In genomic region chr9:108347540-108348289, GRCm38 (mm10) we compare ENCODE assay signal across 8 mouse cellular contexts. TPM values are rescaled to one million over a fixed set of nuclear protein-coding genes. Genes with fewer than 3 reads are reported as not detected.
A peak's percentile ranks its signal among the peaks of the same experiment; 100 is the strongest.
DNase-seq lines count a peak whose midpoint lies in the region; ATAC-seq and TF ChIP-seq lines count a peak whose summit lies in the region.

Usp4 (plus strand) TSS chr9:108347853.

- H3K36me3 ChIP-seq in embryonic facial prominence, embryonic 15.5 days, result peaks cover 27% of the 10 kb centered on the region
- peaks cover 28% of the 10 kb centered on the region for H3K36me3 ChIP-seq in limb, embryonic 13.5 days
- peaks cover 26% of the 10 kb centered on the region for H3K36me3 ChIP-seq in midbrain, embryonic 15.5 days (replicated peaks)

- no peak for TF ChIP-seq CTCF in bone marrow macrophage, adult 2 months (IDR thresholded peaks at IDR 0.05; ENCODE audit: low read depth, low read length)

- H3K4me2 ChIP-seq in embryonic facial prominence, embryonic 15.5 days (replicated peaks), result peak within 1 kb of the TSS; percentile 56
- H3K4me2 ChIP-seq in limb, embryonic 13.5 days (replicated peaks), result peak within 1 kb of the TSS; percentile 84
- H3K4me2 ChIP-seq in midbrain, embryonic 15.5 days, result peak within 1 kb of the TSS; percentile 57

- H3K4me3 ChIP-seq in bone marrow macrophage, adult 2 months (ENCODE audit: insufficient read depth, low read length), result peak within 1 kb of the TSS; percentile 96
- H3K4me3 ChIP-seq in embryonic facial prominence, embryonic 15.5 days (replicated peaks), result peak within 1 kb of the TSS; percentile 88
- peak within 1 kb of the TSS; percentile 71 for H3K4me3 ChIP-seq in limb, embryonic 13.5 days
- H3K4me3 ChIP-seq in midbrain, embryonic 15.5 days, result peak within 1 kb of the TSS; percentile 94

- no peaks in the 10 kb centered on the region for H3K27me3 ChIP-seq in embryonic facial prominence, embryonic 15.5 days
- H3K27me3 ChIP-seq in limb, embryonic 13.5 days, result no peaks in the 10 kb centered on the region
- no peaks in the 10 kb centered on the region for H3K27me3 ChIP-seq in midbrain, embryonic 15.5 days (replicated peaks)

- peak; percentile 93 for DNase-seq in A20 (ENCODE audit: low read depth, low spot score)
- peak; percentile 82 for DNase-seq in heart, adult 8-10 months (ENCODE audit: low spot score)
- DNase-seq in kidney, adult 9 months, result peak; percentile 90
- peak; percentile 83 to 87 for DNase-seq in spleen, adult 18-20 months

- TF ChIP-seq POLR2A in bone marrow macrophage, adult 2 months (IDR thresholded peaks at IDR 0.05; ENCODE audit: borderline replicate concordance, low read depth, low read length), result 0 out of 2 replicates have a peak, but pooled peaks have one; percentile 3

- peak within 1 kb of the TSS; percentile 77 for H3K9ac ChIP-seq in embryonic facial prominence, embryonic 15.5 days
- H3K9ac ChIP-seq in limb, embryonic 13.5 days, result peak within 1 kb of the TSS; percentile 83
- H3K9ac ChIP-seq in midbrain, embryonic 15.5 days, result peak within 1 kb of the TSS; percentile 93

- ATAC-seq in embryonic facial prominence, embryonic 15.5 days (ENCODE audit: insufficient number of reproducible peaks, low FRiP score, low TSS enrichment, low read depth), result peak; percentile 94
- ATAC-seq in limb, embryonic 13.5 days (ENCODE audit: low FRiP score, low read depth), result peak; percentile 96
- peak; percentile 95 for ATAC-seq in midbrain, embryonic 15.5 days (replicated peaks)

- under 1% methylated on average over 74 of the region's 75 CpGs for WGBS in embryonic facial prominence, embryonic 15.5 days
- WGBS in limb, embryonic 13.5 days, result under 1% methylated on average over 61 of the region's 75 CpGs
- under 1% methylated on average over 75 of the region's 75 CpGs for WGBS in midbrain, embryonic 15.5 days

- peaks cover 39% of the 10 kb centered on the region for H3K4me1 ChIP-seq in bone marrow macrophage, adult 2 months (ENCODE audit: control insufficient read depth, insufficient read depth, low read length)
- peaks cover 20% of the 10 kb centered on the region for H3K4me1 ChIP-seq in embryonic facial prominence, embryonic 15.5 days
- H3K4me1 ChIP-seq in limb, embryonic 13.5 days, result peaks cover 11% of the 10 kb centered on the region
- peaks cover 24% of the 10 kb centered on the region for H3K4me1 ChIP-seq in midbrain, embryonic 15.5 days

- no peaks in the 10 kb centered on the region for H3K9me3 ChIP-seq in embryonic facial prominence, embryonic 15.5 days (replicated peaks)
- H3K9me3 ChIP-seq in limb, embryonic 13.5 days, result no peaks in the 10 kb centered on the region
- no peaks in the 10 kb centered on the region for H3K9me3 ChIP-seq in midbrain, embryonic 15.5 days

- peak within 1 kb of the TSS; percentile 96 for H3K27ac ChIP-seq in bone marrow macrophage, adult 2 months (ENCODE audit: insufficient read depth, low read depth, low read length)
- peak within 1 kb of the TSS; percentile 97 for H3K27ac ChIP-seq in embryonic facial prominence, embryonic 15.5 days (replicated peaks)
- peak within 1 kb of the TSS; percentile 97 for H3K27ac ChIP-seq in limb, embryonic 13.5 days
- H3K27ac ChIP-seq in midbrain, embryonic 15.5 days, result peak within 1 kb of the TSS; percentile 98

RNA-seq across cellular contexts. Expression of gene Usp4, which starts in this region (rescaled TPM):
- 70.1 and 70.9 TPM in 2 replicates for polyA plus RNA-seq in bone marrow macrophage, adult 2 months (2012; ENCODE audit: insufficient read depth, insufficient read length, missing spikeins)
- polyA plus RNA-seq in embryonic facial prominence, embryonic 15.5 days (2015; fragmentation: Nextera tagmentation; extraction: Ambion mirVana), result 97.5 and 99.4 TPM in 2 replicates
- 10 to 100 TPM; 77.0 to 83.3 (median 79.8) TPM for total RNA-seq in heart, adult 8-10 months (2022)
- polyA plus RNA-seq in limb, embryonic 13.5 days (2015; fragmentation: Nextera tagmentation; extraction: Ambion mirVana), result 115 and 116 TPM in 2 replicates
- 149 and 151 TPM in 2 replicates for polyA plus RNA-seq in midbrain, embryonic 15.5 days (2015; fragmentation: Nextera tagmentation; extraction: Ambion mirVana)

Comparison
In these comparisons a context has a peak if more than half of its experiments do, and no peak if none do; other contexts are left out.
1. Peak in every context shown above with its lines: DNase-seq, ATAC-seq, H3K4me3 ChIP-seq and H3K27ac ChIP-seq.